Mouse (Mus musculus): ENCODE measurements at regions not wholly inside any gene's neighbourhood (a gene's known extent, or its start where the extent isn't known, plus 50 kb on each side); places are given as distances from the start of the nearest gene placed in this dataset.

DNA sequence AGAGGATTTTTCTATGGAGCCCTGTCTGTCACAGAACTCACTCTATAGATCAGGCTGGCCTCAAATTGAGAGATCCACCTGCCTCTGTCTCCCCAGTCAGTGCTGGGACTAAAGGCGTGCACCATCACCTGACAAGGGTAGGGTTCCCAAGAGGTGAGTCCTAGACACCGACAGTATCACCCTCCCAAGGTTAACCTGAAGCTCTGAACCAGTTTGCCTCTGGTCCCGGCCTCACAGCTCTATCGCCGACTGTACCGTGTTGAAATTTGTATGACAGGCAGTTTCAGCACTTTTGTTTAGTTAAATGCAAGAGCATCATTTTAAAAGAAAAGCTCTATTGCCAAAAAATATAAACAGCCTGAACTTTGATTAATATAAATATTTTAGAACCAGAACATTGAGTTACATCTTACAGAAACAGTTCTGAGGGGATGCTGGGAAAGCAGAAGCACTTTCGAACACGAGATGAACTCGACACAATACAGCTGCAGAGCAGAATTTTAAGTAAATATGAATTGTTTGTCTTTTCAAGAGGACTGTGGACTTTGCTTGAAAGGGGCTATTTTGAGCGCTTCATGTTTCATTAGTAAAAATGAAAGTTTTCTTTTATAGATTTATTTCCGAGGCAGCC, 189.2 kb upstream of the Adgrl2 start:
- DNase-seq (ENCODE audit: low read depth, low spot score) = no peak

DNA sequence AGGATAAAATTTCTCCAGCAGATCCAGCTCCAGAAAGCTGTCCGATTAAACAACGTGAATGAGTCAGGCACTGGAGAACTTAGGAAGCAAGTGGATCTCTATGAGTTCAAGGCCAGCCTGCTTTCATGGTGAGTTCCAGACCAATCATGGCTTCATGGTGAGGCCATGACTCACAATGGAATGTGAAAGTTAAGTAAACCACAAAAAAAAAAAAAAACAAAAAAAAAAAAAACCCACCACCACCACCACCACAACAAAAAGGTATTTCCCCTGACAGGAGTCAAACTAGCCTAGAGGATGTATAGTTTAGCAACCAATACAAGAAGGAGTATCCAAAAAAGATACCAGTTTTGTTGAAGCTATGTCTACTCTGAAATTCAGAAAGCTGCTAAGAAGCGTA, 188.5 kb upstream of the Adgrl2 start:
- no peak for DNase-seq (ENCODE audit: low read depth, low spot score)

DNA sequence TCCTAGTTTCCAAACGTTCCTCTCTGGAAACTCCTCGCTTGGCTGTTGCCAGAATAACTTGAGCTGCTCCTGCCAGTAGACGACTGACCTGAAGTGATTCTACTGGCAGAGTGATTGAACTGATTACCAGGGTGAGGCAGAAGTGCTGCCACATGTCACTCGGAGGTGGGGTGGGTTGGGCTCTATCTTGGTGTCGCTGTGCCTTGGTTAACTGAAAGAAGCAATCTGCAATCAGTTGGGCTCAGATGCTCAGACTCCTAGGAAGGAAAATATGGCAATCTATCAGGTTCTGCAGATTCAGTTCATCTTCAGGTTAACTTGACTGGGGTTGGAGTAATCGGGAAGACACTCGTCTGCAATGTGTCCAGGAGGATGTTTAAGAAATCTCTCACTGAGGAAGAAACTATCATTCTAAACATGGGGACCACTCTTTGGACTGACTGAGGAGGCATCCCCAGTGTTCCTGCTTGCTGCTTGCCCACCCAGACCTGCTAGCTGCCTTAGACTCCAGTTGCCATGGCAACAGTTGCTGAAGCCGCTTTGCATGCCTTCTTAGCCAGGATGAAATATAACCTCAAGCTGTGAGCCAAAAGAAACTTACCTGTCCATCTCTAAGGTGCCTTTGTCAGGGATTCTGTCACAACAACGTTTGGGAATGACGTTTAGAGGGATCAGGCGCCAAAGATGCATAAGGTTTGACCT, 184.5 kb upstream of the Adgrl2 start:
- no peak for DNase-seq (ENCODE audit: low read depth, low spot score)

DNA sequence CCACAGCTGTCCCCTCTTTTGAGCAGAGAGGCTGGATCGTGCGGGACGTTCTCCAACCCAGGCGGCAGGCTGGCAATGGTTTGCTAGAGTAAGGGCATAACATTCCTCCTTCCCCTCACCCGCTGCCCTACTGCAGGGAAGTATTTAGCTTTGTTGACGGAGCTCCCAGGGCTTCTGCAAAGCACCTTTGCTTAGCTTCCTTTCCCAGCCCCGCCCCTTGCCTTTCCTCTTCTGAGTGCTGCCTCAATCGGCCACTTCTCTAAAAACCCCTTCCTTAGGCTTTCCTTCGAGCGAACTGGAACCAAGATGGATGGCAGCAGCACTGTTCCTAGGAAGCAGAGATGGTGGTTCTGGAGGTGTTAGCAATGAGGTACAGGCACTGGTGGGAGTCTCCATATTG, 183.2 kb upstream of the Adgrl2 start:
- no peak for DNase-seq (ENCODE audit: low read depth, low spot score)

DNA sequence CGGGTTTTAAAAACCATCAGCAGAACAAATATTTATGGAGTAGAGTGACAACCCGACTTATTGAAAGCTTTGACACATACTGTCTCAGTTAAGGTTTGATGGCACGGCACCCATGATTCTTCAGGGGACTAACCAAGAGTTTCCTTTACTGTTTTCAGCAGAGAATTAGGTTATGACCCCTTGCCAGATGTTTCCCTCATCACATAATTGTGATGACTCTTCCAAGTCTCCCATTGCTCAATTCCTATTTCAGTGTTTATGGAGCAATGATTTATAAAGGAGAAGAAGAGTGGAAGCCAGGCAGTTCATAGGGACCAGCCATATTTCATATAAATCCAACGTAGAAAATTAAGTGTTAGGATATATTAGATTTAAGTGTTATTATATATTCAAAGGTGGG, 181.4 kb upstream of the Adgrl2 start:
- DNase-seq (ENCODE audit: low read depth, low spot score) = no peak

DNA sequence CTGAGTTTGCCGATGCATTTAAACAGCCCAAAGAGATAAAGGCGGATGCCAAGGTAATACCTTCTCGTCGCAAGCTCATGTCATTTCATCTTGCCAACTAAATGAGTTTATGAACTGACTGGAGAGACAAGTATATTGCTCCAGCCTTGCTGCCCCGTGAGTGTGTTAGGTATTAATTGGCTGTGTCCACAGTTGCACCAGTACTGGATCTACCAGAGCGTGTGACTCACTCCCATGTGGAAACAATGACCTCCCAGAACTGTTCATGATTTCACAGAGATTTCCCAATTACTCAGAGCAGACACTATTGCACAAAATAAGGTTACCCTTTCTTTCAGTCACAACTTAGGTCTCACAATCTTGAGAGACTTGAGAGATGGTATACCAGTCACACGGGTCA, 179.8 kb upstream of the Adgrl2 start:
- DNase-seq (ENCODE audit: low read depth, low spot score) = no peak

DNA sequence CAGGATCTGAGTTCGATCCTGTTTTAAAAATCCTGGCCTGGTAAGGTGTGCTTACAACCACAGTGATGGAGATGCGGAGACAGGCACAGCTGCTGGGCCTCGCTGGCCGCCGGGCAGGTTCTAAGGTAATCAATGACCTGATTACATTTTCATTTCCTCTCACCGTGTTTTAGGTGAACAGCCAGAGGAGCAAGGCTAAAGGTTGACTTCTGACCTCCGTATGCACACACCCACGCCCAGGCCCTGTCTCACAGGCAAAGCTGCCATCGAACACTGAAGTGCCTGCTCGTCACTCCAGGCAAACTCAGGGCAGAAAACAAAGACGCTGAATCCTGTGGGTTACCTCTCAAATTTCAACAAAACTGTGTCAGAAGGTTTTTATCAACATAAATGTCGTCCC, 179.1 kb upstream of the Adgrl2 start:
- no peak for DNase-seq (ENCODE audit: low read depth, low spot score)

DNA sequence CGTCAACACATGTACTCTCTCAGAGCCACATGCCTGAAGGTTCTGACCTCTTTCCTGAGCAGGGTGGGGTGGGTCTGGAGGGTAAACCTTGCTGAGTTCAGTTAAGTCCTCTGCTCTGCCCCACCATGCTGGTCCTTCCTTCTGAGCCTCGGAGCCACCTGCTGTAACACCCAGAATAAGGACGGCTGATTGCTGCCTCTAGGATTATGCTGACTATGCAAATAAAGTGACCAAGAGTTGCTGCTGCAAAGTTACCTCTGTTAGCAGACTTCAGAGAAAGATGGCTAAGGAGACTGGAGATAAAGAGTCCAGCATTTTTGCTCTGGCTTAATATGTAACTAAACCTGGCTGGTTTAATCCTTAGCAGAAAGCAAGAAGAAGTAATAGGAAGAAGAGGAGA, 177.6 kb upstream of the Adgrl2 start:
- DNase-seq (ENCODE audit: low read depth, low spot score) = no peak

DNA sequence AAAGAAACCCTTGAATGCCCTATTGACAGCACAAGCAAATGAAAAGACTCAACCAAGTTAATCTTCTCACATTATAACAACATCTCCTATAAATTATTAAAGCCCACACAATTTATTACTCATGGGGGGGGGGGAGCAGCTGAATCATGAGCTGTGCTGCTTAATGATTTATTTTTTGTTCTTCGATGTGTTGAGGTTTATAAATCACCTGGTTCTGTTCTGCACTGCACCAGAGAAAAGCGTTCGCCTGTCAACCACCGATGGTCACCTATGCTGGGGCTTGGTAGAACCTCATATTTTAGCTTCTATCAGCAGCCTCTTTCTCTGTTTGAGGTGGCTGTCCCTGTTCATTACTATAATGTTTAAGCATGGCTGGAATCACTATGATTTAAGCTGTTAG, 174.4 kb upstream of the Adgrl2 start:
- DNase-seq (ENCODE audit: low read depth, low spot score) = no peak

DNA sequence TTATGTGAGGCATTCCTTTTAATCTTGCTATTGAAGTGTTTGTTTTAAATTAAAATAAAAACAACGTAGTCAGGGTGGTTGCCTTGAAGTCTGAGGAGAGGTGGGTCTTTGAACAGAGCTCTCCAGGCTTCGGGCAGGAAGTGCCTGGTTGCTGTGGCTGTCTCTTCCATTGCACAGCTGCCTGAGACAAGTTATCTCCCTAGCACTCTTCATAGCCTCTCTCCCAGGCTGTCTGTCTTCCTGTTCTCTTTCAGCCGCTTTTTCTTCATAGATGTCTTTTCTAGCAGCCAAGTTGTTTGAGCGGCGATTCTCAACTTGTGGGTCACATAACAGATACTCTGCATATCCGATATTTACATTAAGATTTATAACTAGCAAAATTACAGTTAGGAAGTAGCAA, 173.2 kb upstream of the Adgrl2 start:
- DNase-seq (ENCODE audit: low read depth, low spot score) = no peak

DNA sequence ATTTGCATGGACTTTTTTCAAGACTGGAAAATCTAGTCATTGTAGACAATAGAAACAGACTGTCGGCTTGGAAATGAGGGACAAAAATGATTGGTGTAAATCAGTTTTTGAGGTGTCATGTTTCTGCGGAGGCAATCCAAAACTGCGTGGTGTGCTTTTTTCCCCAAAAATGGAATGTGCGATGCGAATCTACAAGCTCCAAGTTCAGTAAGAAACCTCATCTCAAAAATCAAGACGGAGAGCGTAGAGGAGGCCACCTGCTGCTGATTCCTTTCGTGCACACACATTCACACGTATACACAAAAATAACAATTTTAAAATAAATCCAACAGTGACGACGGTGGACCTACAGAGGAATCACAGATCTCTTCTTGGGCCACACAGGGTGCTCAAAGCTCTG, 170.5 kb upstream of the Adgrl2 start:
- no peak for DNase-seq (ENCODE audit: low read depth, low spot score)

DNA sequence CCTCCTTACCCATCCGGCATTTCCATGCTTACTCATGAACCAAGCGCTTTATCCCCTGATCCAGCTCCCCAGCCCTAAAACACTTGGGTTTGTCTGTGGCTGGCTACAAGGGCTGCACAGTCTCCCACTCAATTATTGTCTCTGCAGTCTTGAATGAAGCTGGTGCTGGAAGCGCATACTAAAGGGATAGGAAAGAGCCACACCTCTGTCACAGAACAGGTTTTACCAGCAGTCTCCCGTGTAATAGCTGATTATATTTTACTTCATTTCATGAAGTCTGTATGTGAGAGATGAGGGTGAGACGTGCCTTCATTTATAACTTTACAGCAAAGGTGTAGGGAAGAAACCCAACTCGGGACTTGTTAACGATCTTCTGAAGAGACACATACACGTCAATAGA, 167.0 kb upstream of the Adgrl2 start:
- DNase-seq (ENCODE audit: low read depth, low spot score) = no peak

DNA sequence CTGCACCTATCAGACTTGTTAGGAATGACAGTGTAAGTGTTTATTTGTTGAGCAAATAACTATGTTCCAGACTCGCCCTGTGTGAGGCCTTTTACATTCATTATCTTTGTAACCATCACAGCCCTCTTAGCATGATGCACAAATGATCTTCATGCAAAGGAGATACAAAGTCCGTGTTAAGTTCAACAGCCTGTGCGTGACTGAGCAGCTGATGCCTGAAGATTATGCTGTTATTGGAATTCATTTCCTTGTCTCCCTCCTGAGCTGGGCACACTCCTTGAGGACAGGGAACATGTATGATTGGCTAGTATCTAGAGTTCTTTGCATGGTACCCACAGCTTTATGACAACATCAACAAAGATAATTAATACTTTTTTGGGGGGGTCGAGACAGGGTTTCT, 162.0 kb upstream of the Adgrl2 start:
- DNase-seq (ENCODE audit: low read depth, low spot score) = no peak

DNA sequence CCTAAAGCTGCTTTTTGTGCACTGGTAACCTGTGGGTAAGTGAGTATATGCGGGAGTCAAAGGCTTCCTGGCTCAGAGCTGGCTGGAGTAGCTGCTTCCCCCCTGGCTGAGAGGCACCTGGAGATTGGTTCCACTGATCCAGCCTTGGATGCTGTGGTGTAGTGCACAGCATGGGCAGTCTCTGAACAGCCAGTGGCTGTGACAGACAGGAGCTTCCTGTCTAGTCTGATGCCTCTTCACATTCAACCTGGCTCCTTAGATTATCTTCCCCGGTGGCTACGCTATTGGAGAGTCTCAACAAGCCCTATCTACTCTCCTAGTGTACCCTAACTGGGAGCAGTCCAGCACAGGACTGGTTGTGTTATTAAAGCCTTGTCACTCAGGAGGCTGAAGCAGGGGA, 160.4 kb upstream of the Adgrl2 start:
- no peak for DNase-seq (ENCODE audit: low read depth, low spot score)

DNA sequence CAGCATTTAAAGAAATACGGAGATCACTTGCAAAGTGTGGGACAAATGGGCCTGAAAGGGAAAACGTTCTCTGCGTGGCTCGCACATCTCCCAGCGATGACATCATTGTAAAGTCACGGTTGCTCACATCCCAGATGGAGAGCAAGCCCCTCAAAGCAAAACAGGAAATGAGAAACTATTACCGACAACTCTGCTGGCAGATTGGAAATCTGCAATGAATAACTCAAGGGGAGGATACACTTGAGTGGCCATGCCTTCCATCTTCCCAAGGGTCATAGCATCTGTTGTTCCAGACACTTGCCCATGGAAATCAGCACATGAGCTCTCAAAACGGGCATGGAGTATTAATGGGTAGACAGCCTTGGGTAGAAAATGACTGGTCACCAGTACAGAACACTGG, 158.3 kb upstream of the Adgrl2 start:
- DNase-seq (ENCODE audit: low read depth, low spot score) = no peak

DNA sequence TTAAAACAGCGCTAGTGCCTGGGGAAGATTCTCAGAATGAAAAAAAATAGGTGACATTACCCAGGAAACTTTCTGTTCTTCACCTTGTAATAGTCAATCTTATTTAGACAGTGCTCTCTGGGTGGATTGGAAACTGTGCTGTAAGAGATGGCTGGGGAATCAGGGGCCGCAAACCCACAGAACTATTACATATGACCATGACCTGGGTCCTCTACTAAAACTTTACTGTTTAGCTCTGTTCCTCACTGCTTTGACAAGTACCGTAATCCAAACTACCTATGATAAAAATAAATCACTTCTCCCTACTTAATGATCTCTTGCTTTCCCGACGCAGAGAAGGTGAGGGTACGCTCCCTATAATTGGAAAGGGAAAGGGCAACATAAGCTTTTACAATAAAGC, 157.6 kb upstream of the Adgrl2 start:
- DNase-seq (ENCODE audit: low read depth, low spot score) = no peak

DNA sequence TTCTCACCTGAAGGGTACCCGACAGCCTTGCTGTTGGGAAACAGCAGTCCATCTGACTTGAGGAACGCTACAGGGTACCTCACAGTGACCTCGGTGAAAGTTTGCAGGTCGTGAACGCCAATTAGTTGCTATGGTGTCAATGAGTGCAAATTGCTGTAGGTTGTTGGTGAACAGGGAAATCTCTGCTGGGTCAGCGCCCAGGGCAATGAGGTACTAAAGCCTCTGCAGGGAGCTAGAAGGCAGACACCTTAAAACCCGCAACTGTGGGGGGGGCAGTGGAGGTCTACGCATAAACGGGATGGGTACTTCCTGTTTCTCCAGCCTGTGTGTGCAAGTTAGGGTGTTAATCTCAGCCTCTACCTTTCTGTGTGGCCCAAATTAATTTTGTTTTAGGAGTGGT, 156.3 kb upstream of the Adgrl2 start:
- DNase-seq (ENCODE audit: low read depth, low spot score) = no peak

DNA sequence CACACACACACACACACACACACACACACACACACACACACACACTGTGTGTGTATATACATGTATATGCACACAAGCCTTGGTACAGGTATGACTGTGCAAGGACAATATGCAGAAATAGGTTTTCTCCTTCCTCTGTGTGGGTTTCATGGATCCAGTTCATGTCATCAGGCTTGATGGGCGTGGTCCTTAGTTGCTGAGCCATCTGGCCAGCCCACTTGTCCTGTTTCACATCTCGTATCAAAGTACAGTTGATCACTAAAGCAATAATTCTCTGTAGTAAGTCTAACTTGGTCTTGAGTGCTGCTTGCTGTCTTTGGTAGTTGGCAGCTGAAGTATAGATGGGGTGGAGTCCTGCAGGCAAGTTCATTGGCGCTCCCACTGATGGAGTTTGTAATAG, 150.1 kb upstream of the Adgrl2 start:
- no peak for DNase-seq (ENCODE audit: low read depth, low spot score)

DNA sequence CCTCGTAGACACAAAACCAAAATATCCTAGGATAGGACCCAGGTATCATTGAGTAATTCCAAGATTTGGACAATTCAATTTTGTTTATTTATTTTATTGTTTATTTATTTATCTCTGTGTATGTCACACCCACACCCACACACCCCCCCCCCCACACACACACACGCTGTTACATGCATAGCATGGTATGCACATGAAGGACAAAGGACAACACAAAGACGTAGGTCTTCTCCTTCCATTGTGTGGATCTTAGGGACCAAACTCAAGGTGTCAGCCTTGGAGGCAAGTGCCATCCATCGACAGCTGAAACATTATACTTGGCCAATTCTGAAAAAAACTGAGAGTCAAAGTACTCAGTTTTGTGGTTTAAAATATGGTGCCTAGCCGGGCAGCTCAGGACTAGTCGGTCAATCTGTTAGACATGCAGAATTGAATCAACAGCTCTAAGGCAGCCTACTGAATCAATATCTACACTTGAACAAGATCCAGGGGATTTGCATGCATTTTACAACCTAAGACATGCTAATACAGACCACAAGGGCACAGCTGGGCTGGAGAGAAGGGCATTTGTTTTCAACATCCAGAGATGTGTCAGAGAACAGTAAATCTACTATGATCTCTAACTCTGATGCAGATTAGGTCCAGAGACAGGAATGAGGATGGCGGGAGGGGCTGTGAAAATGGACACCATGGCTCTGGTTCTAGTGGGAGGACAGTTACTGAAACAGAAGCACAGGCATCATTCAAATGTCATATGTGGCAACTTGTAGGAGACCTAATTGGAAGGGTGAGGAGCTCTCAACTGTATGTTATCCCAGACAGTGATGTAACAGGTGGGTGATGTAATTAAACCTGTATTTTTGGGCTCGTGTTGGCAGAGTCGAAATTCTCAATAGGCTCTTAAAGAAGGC, 143.9 kb upstream of the Adgrl2 start:
- no peak for DNase-seq (ENCODE audit: low read depth, low spot score)

DNA sequence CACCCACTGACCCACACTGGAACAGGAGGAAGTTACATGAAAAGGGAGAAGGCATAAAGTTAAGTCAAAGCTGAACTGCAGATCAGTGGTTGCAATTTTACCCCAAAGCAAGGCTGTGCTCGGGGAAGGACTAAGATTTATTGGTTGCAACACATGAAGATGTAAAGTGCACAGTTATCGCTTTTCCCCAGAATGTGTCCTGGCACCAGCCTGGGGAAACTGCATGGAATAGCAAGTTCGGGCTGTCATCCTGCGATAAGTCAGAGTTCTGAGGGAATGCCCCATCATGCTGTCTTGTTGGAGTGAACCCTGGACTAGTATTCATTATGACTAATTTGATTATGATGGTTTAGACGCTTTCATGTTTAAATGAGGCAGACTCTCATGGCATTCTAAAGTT, 128.5 kb upstream of the Adgrl2 start:
- DNase-seq (ENCODE audit: low read depth, low spot score) = no peak

DNA sequence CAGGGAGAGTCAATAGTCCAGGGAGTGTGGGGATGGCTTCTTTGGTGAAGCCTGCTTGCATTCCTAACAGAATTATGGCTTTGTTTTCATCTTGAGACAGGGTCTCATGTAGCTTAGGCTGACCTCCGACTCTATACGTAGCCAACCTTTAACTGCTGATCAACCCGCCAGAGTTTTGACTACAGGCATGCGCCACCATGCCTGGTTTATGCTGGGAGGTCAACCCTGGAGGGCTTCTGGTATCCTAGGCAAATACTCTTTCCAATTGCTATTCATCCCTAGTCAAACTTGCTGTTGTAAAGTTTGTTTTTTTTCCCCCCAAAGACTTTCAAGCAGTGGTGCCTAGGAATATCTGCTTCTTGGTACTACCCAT, 127.3 kb upstream of the Adgrl2 start:
- DNase-seq (ENCODE audit: low read depth, low spot score) = no peak

DNA sequence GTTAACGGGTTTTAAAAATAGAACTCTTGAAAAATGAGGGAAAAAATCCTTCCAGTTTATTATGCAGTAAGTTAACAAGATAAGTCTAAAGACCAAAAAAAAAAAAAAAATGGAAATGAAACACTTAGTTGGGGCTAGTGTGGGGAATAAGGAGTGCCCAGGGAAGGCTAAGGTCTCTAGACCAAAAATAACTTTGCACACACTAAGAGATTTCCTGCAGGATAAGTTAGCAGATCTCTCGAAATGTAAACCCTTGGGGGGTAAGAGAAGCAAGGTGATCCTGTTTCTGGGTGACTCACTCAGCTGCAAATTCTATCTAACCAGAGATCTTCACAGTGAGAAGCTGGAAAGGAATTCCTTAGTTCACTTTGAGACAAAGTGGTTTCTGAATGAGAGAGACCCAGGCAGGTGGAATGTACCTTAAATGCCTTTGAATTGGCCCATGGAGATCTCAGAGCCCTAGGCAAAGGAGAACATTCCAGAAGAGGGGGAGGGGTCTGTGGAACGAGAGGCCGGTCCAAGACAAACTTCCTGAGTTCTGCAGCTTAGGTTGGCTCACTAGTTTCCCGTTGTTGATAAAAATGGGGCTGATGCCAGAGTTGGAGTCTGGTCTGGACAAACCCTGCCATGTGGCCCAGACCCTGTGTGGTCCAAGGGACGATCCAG, 126.8 kb upstream of the Adgrl2 start:
- no peak for DNase-seq (ENCODE audit: low read depth, low spot score)

Data from embryo, embryonic 11.5 days (tissue).